In genomic region chr9:44528340-44528739, GRCm38 (mm10) we compare ENCODE assay signal across 27 mouse cellular contexts. TPM values are rescaled to one million over a fixed set of nuclear protein-coding genes. Genes with fewer than 3 reads are reported as not detected.
DNase-seq lines count a peak whose midpoint lies in the region; ATAC-seq and TF ChIP-seq lines count a peak whose summit lies in the region.
"Had no signal": no experiment of that assay in that cellular context is flagged by ENCODE, and none has a peak within 500 bp of the region (broad histone marks: within the 10 kb centered on the region; RNA-seq: fewer than 3 reads in every experiment).

No protein-coding gene starts in this region.

- no peak overlapping the region for H3K4me3 ChIP-seq in brown adipose tissue, adult 24 weeks (ENCODE audit: insufficient read depth, low read depth, low read length)
- H3K4me3 ChIP-seq in midbrain, embryonic 13.5 days (replicated peaks) = no peak overlapping the region
- no peak overlapping the region for H3K4me3 ChIP-seq in thymus, adult 2 months (ENCODE audit: control insufficient read depth, insufficient read depth, low read length)
- H3K4me3 ChIP-seq: forebrain, embryonic 10.5 days; heart, embryonic 10.5 days; hindbrain, embryonic 13.5 days; intestine, embryonic 15.5 days; limb, embryonic 12.5 days; midbrain, embryonic 15.5 days; myocyte; neural tube, embryonic 13.5 days; stomach, embryonic 15.5 days had no signal

- peak overlapping the region; percentile 74 for H3K27ac ChIP-seq in brown adipose tissue, adult 24 weeks (replicated peaks; ENCODE audit: low read depth, low read length)
- H3K27ac ChIP-seq in midbrain, embryonic 13.5 days = no peak overlapping the region
- H3K27ac ChIP-seq in thymus, adult 2 months (ENCODE audit: control insufficient read depth, insufficient read depth, low read length) = no peak overlapping the region
- H3K27ac ChIP-seq: forebrain, embryonic 10.5 days; heart, embryonic 10.5 days; hindbrain, embryonic 13.5 days; intestine, embryonic 15.5 days; kidney, postnatal 0 days; limb, embryonic 12.5 days; midbrain, embryonic 15.5 days; neural tube, embryonic 13.5 days; stomach, embryonic 15.5 days had no signal

- ATAC-seq in midbrain, embryonic 13.5 days = no peak
- ATAC-seq: forebrain, embryonic 16.5 days; intestine, embryonic 15.5 days; midbrain, embryonic 15.5 days had no signal

- no peaks in the 10 kb centered on the region for H3K36me3 ChIP-seq in midbrain, embryonic 13.5 days
- H3K36me3 ChIP-seq in thymus, adult 2 months (ENCODE audit: control insufficient read depth, insufficient read depth, low read length) = no peaks in the 10 kb centered on the region
- H3K36me3 ChIP-seq: forebrain, embryonic 10.5 days; heart, embryonic 10.5 days; hindbrain, embryonic 13.5 days; intestine, embryonic 15.5 days; limb, embryonic 12.5 days; midbrain, embryonic 15.5 days; neural tube, embryonic 13.5 days; stomach, embryonic 15.5 days had no signal

- H3K9me3 ChIP-seq in midbrain, embryonic 13.5 days = no peaks in the 10 kb centered on the region
- H3K9me3 ChIP-seq: intestine, embryonic 15.5 days; midbrain, embryonic 15.5 days; neural tube, embryonic 13.5 days; stomach, embryonic 15.5 days had no signal

- no peak overlapping the region for H3K9ac ChIP-seq in midbrain, embryonic 13.5 days (replicated peaks)
- H3K9ac ChIP-seq: hindbrain, embryonic 13.5 days; intestine, embryonic 15.5 days; limb, embryonic 12.5 days; midbrain, embryonic 15.5 days; neural tube, embryonic 13.5 days; stomach, embryonic 15.5 days had no signal

- H3K4me1 ChIP-seq in brown adipose tissue, adult 24 weeks (ENCODE audit: control insufficient read depth, insufficient read depth, insufficient read length, low read length) = peaks cover 10% of the 10 kb centered on the region; the same call in 1 of the 2 replicates
- H3K4me1 ChIP-seq in midbrain, embryonic 13.5 days (replicated peaks) = no peaks in the 10 kb centered on the region
- peaks cover 46% of the 10 kb centered on the region for H3K4me1 ChIP-seq in thymus, adult 2 months (replicated peaks; ENCODE audit: control insufficient read depth, insufficient read depth, low read length)
- H3K4me1 ChIP-seq: forebrain, embryonic 10.5 days; heart, embryonic 10.5 days; intestine, embryonic 15.5 days; midbrain, embryonic 15.5 days; neural tube, embryonic 13.5 days; stomach, embryonic 15.5 days had no signal

- TF ChIP-seq CTCF in thymus, adult 2 months (IDR thresholded peaks at IDR 0.05; ENCODE audit: borderline replicate concordance, control insufficient read depth, extremely low read depth, insufficient read depth, low read length, poor library complexity) = no peak

- H3K4me2 ChIP-seq in midbrain, embryonic 13.5 days (replicated peaks) = no peak overlapping the region
- H3K4me2 ChIP-seq: hindbrain, embryonic 13.5 days; intestine, embryonic 15.5 days; limb, embryonic 12.5 days; liver, embryonic 11.5 days; midbrain, embryonic 15.5 days; neural tube, embryonic 13.5 days; stomach, embryonic 15.5 days had no signal

- no peaks in the 10 kb centered on the region for H3K27me3 ChIP-seq in midbrain, embryonic 13.5 days
- H3K27me3 ChIP-seq in thymus, adult 2 months (ENCODE audit: control insufficient read depth, insufficient read depth, low read length) = no peaks in the 10 kb centered on the region
- H3K27me3 ChIP-seq: hindbrain, embryonic 13.5 days; intestine, embryonic 15.5 days; limb, embryonic 12.5 days; midbrain, embryonic 15.5 days; neural tube, embryonic 13.5 days; stomach, embryonic 15.5 days had no signal

- 86% methylated on average over 8 of the region's 8 CpGs for WGBS in midbrain, embryonic 13.5 days
- WGBS in thymus, adult 2 months = 40% methylated on average over 8 of the region's 8 CpGs

- no peak for TF ChIP-seq POLR2A in thymus, adult 2 months (IDR thresholded peaks at IDR 0.05; ENCODE audit: control insufficient read depth, extremely low read depth, insufficient read depth, low read length, poor library complexity)

- intact Hi-C loops in heart, postnatal 36 days (cut with DNase I) = no loop called here

- DNase-seq in heart, adult 11 months = peak; percentile 93
- no peak for DNase-seq in heart, postnatal 36 days
- DNase-seq in kidney, postnatal 14 days = peak; percentile 28
- DNase-seq in kidney, postnatal 25 days = no peak
- DNase-seq in CD4-positive helper T cell, adult 2 months (ENCODE audit: low read depth, low spot score) = peak; percentile 43
- DNase-seq in thymus, adult 2 months = no peak
- DNase-seq: adrenal gland, postnatal 36 days; cerebellum, adult 11 months; cerebellum, adult 9-11 months; gastrocnemius, postnatal 25 days; lung, adult 18-20 months; lung, postnatal 10 days had no signal

RNA-seq across cellular contexts. Expression of gene Cxcr5, which starts 33.3 kb away (rescaled TPM):
- total RNA-seq in heart, postnatal 36 days (2021) = under 1 TPM; 0.22 to 0.47 TPM
- not detected in 2 replicates for polyA plus RNA-seq in brown adipose tissue, adult 24 weeks (2012; ENCODE audit: insufficient read depth, insufficient read length, missing spikeins)
- not detected in 2 replicates for polyA plus RNA-seq in midbrain, embryonic 13.5 days (2015; fragmentation: Nextera tagmentation; extraction: Ambion mirVana)
- 7.7 and 9.9 TPM in 2 replicates for polyA plus RNA-seq in thymus, adult 2 months (2012; rRNA removed)
- total RNA-seq: adrenal gland, postnatal 36 days; gastrocnemius, postnatal 25 days; left cerebral cortex, postnatal 14 days had no signal
- polyA plus RNA-seq: forebrain, embryonic 16.5 days; heart, embryonic 10.5 days; kidney, postnatal 0 days; limb, embryonic 12.5 days; liver, embryonic 11.5 days; midbrain, embryonic 15.5 days; neural tube, embryonic 13.5 days had no signal

RNA-seq across cellular contexts. Expression of gene Bcl9l, which starts 45.7 kb away (rescaled TPM):
- total RNA-seq in heart, postnatal 36 days (2021) = 10 to 100 TPM; 44.6 to 59.4 TPM
- polyA plus RNA-seq in brown adipose tissue, adult 24 weeks (2012; ENCODE audit: insufficient read depth, insufficient read length, missing spikeins) = 19.2 and 24.4 TPM in 2 replicates
- polyA plus RNA-seq in midbrain, embryonic 13.5 days (2015; fragmentation: Nextera tagmentation; extraction: Ambion mirVana) = 8.0 and 9.2 TPM in 2 replicates
- 38.7 and 50.4 TPM in 2 replicates for polyA plus RNA-seq in thymus, adult 2 months (2012; rRNA removed)

Comparison
In these comparisons a context has a peak if more than half of its experiments do, and no peak if none do; other contexts are left out.
1. DNase-seq: peak in heart, adult 11 months (single experiment), kidney, postnatal 14 days (single experiment) and CD4-positive helper T cell, adult 2 months (single experiment); none in heart, postnatal 36 days (0 of 2), kidney, postnatal 25 days (0 of 2) and thymus, adult 2 months (single experiment).